Mouse (Mus musculus): ENCODE measurements around the gene Otud7a. TPM values are rescaled to one million over a fixed set of nuclear protein-coding genes. Genes with fewer than 3 reads are reported as not detected.

Gene Otud7a
- not detected in 2 replicates for total RNA-seq (2017)

- no peak; a peak in 1 of 4 replicates for ATAC-seq (replicated peaks in 1 of 2; ENCODE audit: insufficient read depth in 1 of 2, low FRiP score in 2 of 2, low TSS enrichment in 1 of 2, low read depth in 1 of 2, poor library complexity in 2 of 2, severe bottlenecking in 2 of 2)
These were observed at the start of gene Otud7a for GRCm38 (mm10) chr7:63444484-63445345. Gene Otud7a (plus strand): TSS chr7:63444751.

GRCm38 (mm10) chr7:63405988-63406387, 38.6 kb upstream of the Otud7a start:
- ATAC-seq (replicated peaks in 1 of 2; ENCODE audit: insufficient read depth in 1 of 2, low FRiP score in 2 of 2, low TSS enrichment in 1 of 2, low read depth in 1 of 2, poor library complexity in 2 of 2, severe bottlenecking in 2 of 2) = no peak

DNA sequence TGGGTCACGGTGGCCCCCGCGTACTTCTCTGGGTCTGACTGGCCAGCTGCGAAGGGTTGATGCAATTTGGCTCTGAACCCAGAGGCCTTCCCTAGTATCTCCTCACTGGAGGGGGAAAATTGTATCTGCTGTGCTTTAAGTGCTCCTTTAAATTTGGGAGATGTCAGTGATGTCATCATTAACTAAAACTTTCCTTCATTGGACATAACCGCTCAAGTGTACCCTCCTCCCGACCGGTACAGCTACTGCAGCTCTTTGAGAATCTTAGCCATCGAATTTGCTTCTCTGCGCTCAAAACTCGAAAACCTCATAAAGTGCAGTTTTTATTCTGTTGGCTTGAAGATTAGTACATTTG, 772 bp downstream of the Otud7a start:
- no peak for ATAC-seq (replicated peaks in 1 of 2; ENCODE audit: insufficient read depth in 1 of 2, low FRiP score in 2 of 2, low TSS enrichment in 1 of 2, low read depth in 1 of 2, poor library complexity in 2 of 2, severe bottlenecking in 2 of 2)

GRCm38 (mm10) chr7:63446951-63447350, 2.4 kb downstream of the Otud7a start:
- no peak for ATAC-seq (replicated peaks in 1 of 2; ENCODE audit: insufficient read depth in 1 of 2, low FRiP score in 2 of 2, low TSS enrichment in 1 of 2, low read depth in 1 of 2, poor library complexity in 2 of 2, severe bottlenecking in 2 of 2)

DNA sequence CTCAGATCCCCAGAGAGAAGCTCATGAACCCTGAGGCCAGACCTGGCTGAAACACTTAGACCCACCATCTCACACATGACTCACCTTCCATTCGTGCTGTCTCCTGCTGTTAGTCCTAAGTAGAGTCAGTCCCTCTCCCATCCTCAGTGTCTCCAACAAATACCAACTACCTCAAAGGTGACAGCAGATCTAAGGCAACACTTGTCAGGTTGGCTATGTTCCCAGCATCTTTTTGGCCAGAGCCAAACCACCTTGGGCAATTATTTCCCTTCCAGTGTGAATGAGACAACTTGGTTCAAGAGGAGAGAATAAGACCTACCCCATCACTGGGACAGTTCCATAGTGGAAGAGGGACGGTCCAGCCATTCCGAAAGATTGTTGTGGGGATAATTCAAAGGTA, 10.7 kb downstream of the Otud7a start:
- no peak for ATAC-seq (replicated peaks in 1 of 2; ENCODE audit: insufficient read depth in 1 of 2, low FRiP score in 2 of 2, low TSS enrichment in 1 of 2, low read depth in 1 of 2, poor library complexity in 2 of 2, severe bottlenecking in 2 of 2)

DNA sequence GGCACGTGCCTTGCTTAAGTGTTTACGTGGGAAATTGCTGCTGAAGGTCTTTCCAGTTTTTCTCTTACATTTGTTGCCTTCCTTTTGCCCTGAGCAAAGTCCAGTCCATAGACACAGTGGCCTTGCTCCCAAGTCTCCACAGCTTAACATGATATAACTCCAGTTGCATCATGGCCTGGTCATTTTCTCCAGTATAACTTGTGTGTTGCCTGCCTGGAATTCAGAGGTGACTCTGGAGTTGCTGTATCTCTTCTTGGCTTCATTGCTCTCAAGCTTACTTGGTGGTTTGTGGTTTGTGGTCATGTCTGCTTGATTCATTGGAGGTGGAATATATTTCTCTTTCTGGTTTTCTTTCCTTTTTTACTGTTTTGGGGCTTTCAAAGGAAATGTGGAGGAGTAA, 17.7 kb downstream of the Otud7a start:
- peak in 1 of 2 experiments; percentile 49; a peak in 3 of 4 replicates for ATAC-seq (replicated peaks in 1 of 2; ENCODE audit: insufficient read depth in 1 of 2, low FRiP score in 2 of 2, low TSS enrichment in 1 of 2, low read depth in 1 of 2, poor library complexity in 2 of 2, severe bottlenecking in 2 of 2)

DNA sequence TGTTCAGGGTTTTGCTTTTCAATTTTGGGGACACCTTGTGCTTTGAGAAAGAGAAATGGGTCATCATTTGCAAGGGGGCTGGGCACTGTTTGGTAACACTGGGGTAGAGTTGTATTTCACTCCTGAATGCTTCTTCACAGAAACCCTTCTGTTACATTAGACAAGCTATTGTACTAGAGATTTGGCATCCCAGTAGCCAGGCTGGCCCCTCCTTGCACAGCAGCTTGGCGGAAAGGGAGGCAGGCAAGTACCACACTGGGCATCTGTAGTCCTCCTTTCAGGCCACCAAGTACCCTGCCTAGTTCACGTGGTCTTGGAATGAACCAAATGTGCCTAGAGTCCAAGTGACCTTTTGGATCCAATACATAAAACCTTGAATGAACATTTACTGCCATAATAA, 18.1 kb downstream of the Otud7a start:
- no peak for ATAC-seq (replicated peaks in 1 of 2; ENCODE audit: insufficient read depth in 1 of 2, low FRiP score in 2 of 2, low TSS enrichment in 1 of 2, low read depth in 1 of 2, poor library complexity in 2 of 2, severe bottlenecking in 2 of 2)

- no peak for ATAC-seq (replicated peaks in 1 of 2; ENCODE audit: insufficient read depth in 1 of 2, low FRiP score in 2 of 2, low TSS enrichment in 1 of 2, low read depth in 1 of 2, poor library complexity in 2 of 2, severe bottlenecking in 2 of 2)
These were observed 22.2 kb downstream of the Otud7a start for GRCm38 (mm10) chr7:63466729-63467128.

DNA sequence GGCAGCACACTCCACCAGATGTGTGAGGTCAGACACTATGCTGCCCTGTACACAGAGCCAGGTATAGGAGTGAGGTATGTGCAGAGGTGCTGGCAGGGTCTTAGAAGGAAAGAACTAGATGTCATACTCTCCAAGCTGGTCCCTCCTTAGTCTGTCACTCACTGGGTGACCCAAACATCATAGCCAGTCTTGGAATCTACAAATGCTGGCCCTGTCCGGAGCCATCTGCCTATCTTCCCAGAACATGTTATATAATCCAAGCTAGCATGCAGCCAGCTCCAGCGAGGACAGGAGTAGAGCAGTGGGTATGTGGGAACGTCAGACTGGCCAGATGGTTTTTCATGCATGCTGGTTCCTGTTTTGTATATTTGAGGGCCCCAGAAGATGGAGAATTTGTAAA, 23.7 kb downstream of the Otud7a start:
- ATAC-seq (replicated peaks in 1 of 2; ENCODE audit: insufficient read depth in 1 of 2, low FRiP score in 2 of 2, low TSS enrichment in 1 of 2, low read depth in 1 of 2, poor library complexity in 2 of 2, severe bottlenecking in 2 of 2) = no peak

DNA sequence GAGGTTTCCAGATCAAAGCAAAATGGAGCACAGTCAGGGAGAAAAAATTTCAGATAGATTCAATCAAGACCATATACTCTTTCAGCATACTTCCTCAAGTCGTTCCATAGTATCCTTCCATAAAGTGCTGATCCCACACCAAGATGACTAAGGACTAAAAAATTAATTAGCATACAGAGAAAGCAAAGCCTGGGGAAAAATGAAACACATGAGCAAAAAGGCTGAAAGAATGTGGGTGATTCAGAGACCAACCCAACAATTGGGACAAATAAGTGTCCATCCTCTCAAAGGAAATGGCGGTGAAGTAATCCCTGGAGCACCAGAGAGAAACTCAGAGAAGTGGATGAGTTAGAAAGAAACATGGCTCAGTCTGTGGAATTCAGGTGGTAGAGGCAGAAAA, 38.5 kb downstream of the Otud7a start:
- no peak for ATAC-seq (replicated peaks in 1 of 2; ENCODE audit: insufficient read depth in 1 of 2, low FRiP score in 2 of 2, low TSS enrichment in 1 of 2, low read depth in 1 of 2, poor library complexity in 2 of 2, severe bottlenecking in 2 of 2)

- ATAC-seq (replicated peaks in 1 of 2; ENCODE audit: insufficient read depth in 1 of 2, low FRiP score in 2 of 2, low TSS enrichment in 1 of 2, low read depth in 1 of 2, poor library complexity in 2 of 2, severe bottlenecking in 2 of 2) = no peak
These were observed 52.5 kb downstream of the Otud7a start for GRCm38 (mm10) chr7:63497051-63497547.

DNA sequence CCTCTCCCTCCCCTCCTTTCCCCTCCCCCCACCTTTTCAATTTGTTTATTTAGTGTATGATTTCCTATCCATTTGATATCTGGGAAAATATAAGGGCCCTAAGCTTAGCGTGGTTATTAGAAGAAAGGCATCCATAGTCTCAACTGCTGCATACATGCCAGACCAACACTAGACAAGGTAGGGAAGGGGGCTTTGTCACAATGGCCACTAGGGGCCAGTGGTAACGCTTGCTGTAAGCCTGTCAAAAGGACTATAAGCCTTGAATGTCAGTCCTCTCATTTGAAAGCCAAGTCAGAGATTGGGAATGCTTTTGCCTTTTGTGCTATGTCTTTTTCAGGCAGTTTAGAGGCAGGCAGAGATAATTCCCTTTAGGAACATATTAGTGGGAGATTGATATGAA, 59.7 kb downstream of the Otud7a start:
- ATAC-seq (replicated peaks in 1 of 2; ENCODE audit: insufficient read depth in 1 of 2, low FRiP score in 2 of 2, low TSS enrichment in 1 of 2, low read depth in 1 of 2, poor library complexity in 2 of 2, severe bottlenecking in 2 of 2) = peak; percentile 64 to 86; a peak in 3 of 4 replicates

GRCm38 (mm10) chr7:63508079-63508478, 63.5 kb downstream of the Otud7a start:
- no peak for ATAC-seq (replicated peaks in 1 of 2; ENCODE audit: insufficient read depth in 1 of 2, low FRiP score in 2 of 2, low TSS enrichment in 1 of 2, low read depth in 1 of 2, poor library complexity in 2 of 2, severe bottlenecking in 2 of 2)

DNA sequence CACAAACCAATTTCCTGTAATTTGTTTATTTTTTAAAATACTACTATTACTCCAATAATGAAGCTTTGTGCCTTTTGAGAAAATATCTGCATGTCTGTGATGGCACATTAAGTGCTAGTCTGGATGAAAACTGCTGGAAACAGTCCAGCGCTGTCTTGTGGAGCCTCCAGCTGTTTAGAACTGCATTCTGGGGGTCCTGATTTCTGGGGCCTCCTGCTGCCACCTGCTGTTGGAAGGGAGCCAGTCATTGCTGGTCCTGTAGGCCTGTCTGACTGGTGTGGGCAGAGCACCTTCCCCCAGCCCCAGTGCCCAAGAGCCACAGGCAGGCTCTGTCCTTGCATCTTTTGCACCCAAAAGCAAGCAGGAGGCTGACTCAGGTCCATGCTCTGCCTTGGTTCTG, 65.3 kb downstream of the Otud7a start:
- ATAC-seq (replicated peaks in 1 of 2; ENCODE audit: insufficient read depth in 1 of 2, low FRiP score in 2 of 2, low TSS enrichment in 1 of 2, low read depth in 1 of 2, poor library complexity in 2 of 2, severe bottlenecking in 2 of 2) = no peak

DNA sequence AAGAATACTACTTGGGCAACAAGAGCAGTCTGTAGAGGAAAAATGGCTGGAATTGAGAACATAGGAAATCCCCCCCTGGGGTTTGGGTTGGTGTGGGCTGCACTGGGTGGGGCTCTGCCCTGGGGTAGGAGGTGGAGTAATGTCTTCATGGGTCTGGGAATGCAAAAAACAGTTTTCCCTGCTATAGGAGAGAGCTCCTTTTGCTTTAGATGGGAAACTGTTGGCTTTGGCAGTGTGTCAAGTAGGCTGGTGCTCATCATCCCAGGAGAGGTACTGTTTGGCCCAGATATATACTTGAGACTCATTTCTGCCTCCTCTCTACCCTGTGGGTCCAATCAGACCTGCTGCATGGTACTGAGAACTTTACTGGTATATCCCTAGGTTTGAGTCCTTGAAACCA, 66.9 kb downstream of the Otud7a start:
- ATAC-seq (replicated peaks in 1 of 2; ENCODE audit: insufficient read depth in 1 of 2, low FRiP score in 2 of 2, low TSS enrichment in 1 of 2, low read depth in 1 of 2, poor library complexity in 2 of 2, severe bottlenecking in 2 of 2) = no peak

DNA sequence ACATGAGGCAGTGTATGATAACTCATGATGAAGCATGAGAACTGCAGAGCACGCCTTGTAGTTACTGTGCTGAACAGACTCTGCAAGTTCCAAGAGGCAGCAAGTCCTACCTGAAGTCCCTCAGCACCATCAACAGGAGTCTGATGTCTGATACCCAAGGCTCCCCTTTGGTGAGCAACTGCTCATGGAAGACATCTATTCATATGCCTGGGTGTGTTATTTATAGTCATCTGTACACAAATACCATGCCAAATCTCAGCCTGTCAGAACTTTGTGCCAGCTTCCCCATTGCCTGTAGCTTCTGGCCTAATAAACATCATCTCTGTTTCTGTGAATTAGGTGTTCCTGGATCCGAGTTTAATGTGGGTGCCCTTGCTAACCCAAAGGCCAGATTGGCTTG, 68.0 kb downstream of the Otud7a start:
- no peak for ATAC-seq (replicated peaks in 1 of 2; ENCODE audit: insufficient read depth in 1 of 2, low FRiP score in 2 of 2, low TSS enrichment in 1 of 2, low read depth in 1 of 2, poor library complexity in 2 of 2, severe bottlenecking in 2 of 2)

DNA sequence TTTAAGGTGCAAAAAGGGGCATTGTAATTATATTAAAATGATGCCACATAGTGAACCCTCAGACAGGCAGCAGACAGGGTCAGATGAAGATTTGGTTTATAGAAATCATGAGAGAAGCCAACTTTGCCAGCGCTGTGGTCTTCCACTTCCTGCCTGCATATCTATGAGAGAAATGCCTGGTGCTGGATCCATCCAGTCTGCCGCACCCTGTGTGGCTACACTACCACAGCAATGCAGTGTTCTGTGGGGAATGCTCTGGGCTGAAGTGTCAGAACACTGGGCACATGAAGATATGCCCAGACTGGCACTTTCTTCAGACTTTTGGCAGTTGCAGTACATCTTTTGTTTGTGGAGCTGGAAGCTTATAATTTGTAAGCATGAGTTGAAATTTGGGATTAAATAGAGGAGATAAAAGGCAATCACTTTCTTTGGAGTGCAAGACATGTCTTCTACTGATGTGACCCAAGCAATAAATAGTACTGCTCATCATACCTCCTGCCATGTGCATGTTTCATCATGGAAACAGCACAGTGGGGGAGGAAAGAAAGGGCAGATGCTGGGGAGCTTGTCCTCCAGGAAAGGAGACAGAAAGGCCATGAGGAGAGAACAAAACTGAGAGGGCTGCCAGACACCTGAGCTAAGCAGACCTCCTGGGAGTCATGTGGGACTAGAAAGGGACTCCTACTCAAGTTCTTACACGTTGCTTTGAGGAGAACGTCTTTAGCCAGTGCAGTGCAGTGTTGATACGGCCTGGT, 71.8 kb downstream of the Otud7a start:
- ATAC-seq (replicated peaks in 1 of 2; ENCODE audit: insufficient read depth in 1 of 2, low FRiP score in 2 of 2, low TSS enrichment in 1 of 2, low read depth in 1 of 2, poor library complexity in 2 of 2, severe bottlenecking in 2 of 2) = peak in 1 of 2 experiments; percentile 59; a peak in 2 of 4 replicates

GRCm38 (mm10) chr7:63520299-63520698, 75.7 kb downstream of the Otud7a start:
- no peak for ATAC-seq (replicated peaks in 1 of 2; ENCODE audit: insufficient read depth in 1 of 2, low FRiP score in 2 of 2, low TSS enrichment in 1 of 2, low read depth in 1 of 2, poor library complexity in 2 of 2, severe bottlenecking in 2 of 2)
